Mouse (Mus musculus): ENCODE results near the gene Zkscan2.

DNA sequence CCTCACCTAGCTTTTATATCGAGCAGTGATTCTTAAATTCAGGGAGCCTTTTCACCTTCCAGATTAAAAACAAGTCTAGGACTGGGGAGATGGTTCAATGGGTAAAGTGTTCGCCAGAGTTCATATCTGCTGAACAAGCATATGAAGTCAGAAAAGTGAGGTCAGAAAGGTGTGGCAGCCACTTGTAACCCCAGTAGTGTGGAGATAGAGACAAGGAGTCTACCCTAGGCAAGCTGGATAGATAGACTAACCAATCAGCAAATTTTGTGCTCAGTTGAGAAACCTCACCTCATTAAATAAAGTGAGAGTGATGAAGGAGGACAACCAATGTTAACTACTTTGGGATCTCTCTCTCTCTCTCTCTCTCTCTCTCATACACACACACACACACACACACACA lies 49.7 kb downstream of the Zkscan2 start:
- TF ChIP-seq POLR2A (IDR thresholded peaks at IDR 0.05; ENCODE audit: borderline replicate concordance, extremely low read depth, insufficient read depth, insufficient read length, poor library complexity, severe bottlenecking) (no peak), CTCF (IDR thresholded peaks at IDR 0.05; ENCODE audit: borderline replicate concordance, extremely low read depth, insufficient read depth, insufficient read length) (no peak)

All from brain, embryonic 14.5 days (tissue).